Mouse (Mus musculus) CH12.LX (cell line): ENCODE results near the gene Ogg1. TPM values are rescaled to one million over a fixed set of nuclear protein-coding genes. Genes with fewer than 3 reads are reported as not detected.
"Not testable (repeated sequence)": the region's sequence is repeated elsewhere in the genome, so short reads cannot be mapped to it uniquely, and the experiment has no call there.

Experiments used
- DNase-seq: peaks from one replicate; pipeline ENCODE4 v3.0.0-alpha.2; 2013; ENCODE audit errors: extremely low read depth
- H3K27ac ChIP-seq: 2 replicates; pipeline ENCODE4 v1.5.1; 2012; ENCODE audit warnings: low read depth, mild to moderate bottlenecking, control low read depth, moderate library complexity; ENCODE audit not compliant: insufficient read depth
- H3K27me3 ChIP-seq: replicated peaks from 2 replicates; pipeline ENCODE3; 2012; ENCODE audit warnings: inconsistent platforms
- H3K36me3 ChIP-seq, 2 experiments: replicated peaks in 1 of 2; 2 replicates each; pipeline versions ENCODE3 to v1.6.1; 2012; ENCODE audit warnings: inconsistent platforms in 1 of 2, low read length in 1 of 2, mild to moderate bottlenecking in 1 of 2, mixed read lengths in 1 of 2, moderate library complexity in 1 of 2; ENCODE audit not compliant: control insufficient read depth in 1 of 2, insufficient read depth in 1 of 2
- H3K4me1 ChIP-seq, 2 experiments: 2 replicates each; pipeline ENCODE4 v1.6.1; 2012; ENCODE audit warnings: inconsistent platforms in 1 of 2, moderate library complexity in 1 of 2; ENCODE audit not compliant: insufficient read depth in 2 of 2, control insufficient read depth in 1 of 2
- H3K4me2 ChIP-seq: 2 replicates; pipeline ENCODE4 v1.6.1; 2012; ENCODE audit warnings: low read depth, mild to moderate bottlenecking, control low read depth; ENCODE audit not compliant: poor library complexity, insufficient read depth, severe bottlenecking
- H3K4me3 ChIP-seq, 3 experiments: fragments of 150-350 bp in 1 of 3; sonication (generic) in 1 of 3; replicated peaks in 1 of 3; 2 replicates each; pipeline versions ENCODE3 to v1.5.1; 2011 to 2012; ENCODE audit warnings: low read depth in 2 of 3, low read length in 2 of 3, mild to moderate bottlenecking in 2 of 3, moderate library complexity in 2 of 3, control low read depth in 1 of 3, improper control_type of control experiment in 1 of 3, inconsistent platforms in 1 of 3, mixed read lengths in 1 of 3; ENCODE audit not compliant: poor library complexity in 1 of 3
- H3K79me2 ChIP-seq: replicated peaks from 2 replicates; pipeline ENCODE4 v1.6.1; 2012; ENCODE audit warnings: mild to moderate bottlenecking, moderate library complexity; ENCODE audit not compliant: control insufficient read depth, poor library complexity, insufficient read depth, severe bottlenecking; ENCODE audit errors: extremely low read depth
- H3K9ac ChIP-seq: 2 replicates; pipeline ENCODE4 v1.6.1; 2012; ENCODE audit warnings: low read depth, mild to moderate bottlenecking, control low read depth, moderate library complexity; ENCODE audit not compliant: insufficient read depth
- H3K9me3 ChIP-seq: replicated peaks from 2 replicates; pipeline ENCODE3; 2012; ENCODE audit warnings: low read length, inconsistent platforms, mixed read lengths
- BHLHE40 ChIP-seq: IDR thresholded peaks from 2 replicates; pipeline ENCODE4 v1.6.1; 2011; ENCODE audit warnings: mild to moderate bottlenecking, low read depth, low read length, improper control_type of control experiment
- CHD1 ChIP-seq: IDR thresholded peaks from 2 replicates; pipeline ENCODE4 v1.6.1; 2012; ENCODE audit warnings: low read depth, low read length, improper control_type of control experiment, inconsistent platforms
- CHD2 ChIP-seq: IDR thresholded peaks from 2 replicates; pipeline ENCODE4 v1.6.1; 2011; ENCODE audit warnings: low read length, improper control_type of control experiment
- E2F4 ChIP-seq: IDR thresholded peaks from 2 replicates; pipeline ENCODE4 v1.6.1; 2011; ENCODE audit warnings: low read depth, low read length, improper control_type of control experiment; ENCODE audit not compliant: insufficient replicate concordance
- ELF1 ChIP-seq: IDR thresholded peaks from 2 replicates; pipeline ENCODE4 v1.6.1; 2014; ENCODE audit warnings: low read depth, mild to moderate bottlenecking, inconsistent platforms, low read length, improper control_type of control experiment
- JUN ChIP-seq: IDR thresholded peaks from 2 replicates; pipeline ENCODE4 v1.6.1; 2011; ENCODE audit warnings: low read depth, mild to moderate bottlenecking, low read length, improper control_type of control experiment, moderate library complexity; ENCODE audit not compliant: insufficient read depth
- KAT2A ChIP-seq: IDR thresholded peaks from 2 replicates; pipeline ENCODE4 v1.6.1; 2012; ENCODE audit warnings: low read length, improper control_type of control experiment, inconsistent platforms; ENCODE audit not compliant: insufficient replicate concordance
- MAX ChIP-seq: IDR thresholded peaks from 2 replicates; pipeline ENCODE4 v1.6.1; 2011; ENCODE audit warnings: low read length, improper control_type of control experiment
- MAZ ChIP-seq: IDR thresholded peaks from 2 replicates; pipeline ENCODE4 v1.6.1; 2012; ENCODE audit warnings: low read depth, mild to moderate bottlenecking, inconsistent platforms, low read length, improper control_type of control experiment, moderate library complexity
- MEF2A ChIP-seq: IDR thresholded peaks from 2 replicates; pipeline ENCODE4 v1.6.1; 2014; ENCODE audit warnings: low read depth, mild to moderate bottlenecking, inconsistent platforms, low read length, improper control_type of control experiment, borderline replicate concordance
- MYC ChIP-seq: IDR thresholded peaks from 2 replicates; pipeline ENCODE4 v1.6.1; 2011; ENCODE audit warnings: low read depth, mild to moderate bottlenecking, improper control_type of control experiment, low read length
- PAX5 ChIP-seq: IDR thresholded peaks from 2 replicates; pipeline ENCODE4 v1.6.1; 2012; ENCODE audit warnings: low read length, inconsistent platforms, mixed read lengths
- POLR2AphosphoS2 ChIP-seq: IDR thresholded peaks from 2 replicates; pipeline ENCODE4 v1.6.1; 2011; ENCODE audit warnings: low read depth, low read length, improper control_type of control experiment
- RCOR1 ChIP-seq: conservative IDR thresholded peaks from 2 replicates; pipeline ENCODE4 v1.6.1; 2012; ENCODE audit warnings: low read depth, mild to moderate bottlenecking, inconsistent platforms, low read length, improper control_type of control experiment
- SMC3 ChIP-seq: IDR thresholded peaks from 2 replicates; pipeline ENCODE4 v1.6.1; 2011; ENCODE audit warnings: low read depth, low read length, improper control_type of control experiment
- TCF12 ChIP-seq: IDR thresholded peaks from 2 replicates; pipeline ENCODE4 v1.6.1; 2014; ENCODE audit warnings: low read depth, mild to moderate bottlenecking, inconsistent platforms, low read length, improper control_type of control experiment
- ZKSCAN1 ChIP-seq: IDR thresholded peaks from 2 replicates; pipeline ENCODE4 v1.6.1; 2012; ENCODE audit warnings: low read depth, inconsistent platforms, low read length, improper control_type of control experiment, borderline replicate concordance
- dilution Hi-C: fragments of 300-500 bp; cut with MboI; formaldehyde crosslinking; loops from 2 replicates; pipeline ENCODE4 v1.14.3; 2020; ENCODE audit warnings: low sequenced_read_pairs; ENCODE audit not compliant: extremely low pct_unique_long_range_greater_than_20kb, extremely low pct_ligation_motif_present
- in situ Hi-C: fragments of 300-500 bp; cut with MboI; formaldehyde crosslinking; loops from 3 replicates; pipeline ENCODE4 v1.14.3; 2019; ENCODE audit warnings: low sequenced_read_pairs, low pct_ligation_motif_present, low pct_unique_long_range_greater_than_20kb, mixed read lengths
- polyA plus RNA-seq: library from polyadenylated mRNA; unstranded; fragments of >175 nt; gene quantifications from 2 replicates; pipeline ENCODE4 v1.2.1, GENCODE M21; 2012; ENCODE audit warnings: low read depth; ENCODE audit not compliant: insufficient read length
- total RNA-seq, 2 experiments: library from RNA; depleted of rRNA; stranded (reverse); fragments of 300-350 nt in 1 of 2; fragments of >200 nt in 1 of 2; gene quantifications; 2 replicates each; pipeline ENCODE4 v1.2.3; 2012 to 2014

Gene Ogg1
- total and polyA plus RNA-seq, 3 experiments: 13.8 to 20.1 (median 14.5) TPM

DNA sequence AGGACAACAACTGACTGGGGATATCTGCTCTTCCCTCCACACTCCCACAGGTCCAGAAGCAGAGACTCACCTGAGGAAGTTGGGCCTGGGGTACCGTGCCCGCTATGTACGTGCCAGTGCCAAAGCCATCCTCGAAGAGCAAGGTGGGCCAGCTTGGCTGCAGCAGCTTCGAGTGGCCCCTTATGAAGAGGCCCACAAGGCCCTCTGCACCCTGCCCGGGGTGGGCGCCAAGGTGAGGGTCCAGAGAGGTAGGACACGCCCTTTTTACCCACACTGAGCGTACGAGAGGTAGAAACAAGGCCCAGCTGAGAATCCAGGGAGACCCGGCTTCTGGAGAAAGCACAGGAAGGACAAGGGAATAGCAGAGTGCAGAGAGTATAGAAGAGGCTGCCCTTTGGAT lies 4.9 kb downstream of the Ogg1 start:
- no peak for DNase-seq
- peaks cover 57 to 68% of the 10 kb centered on the region in 2 experiments for H3K36me3 ChIP-seq
- no peaks in the 10 kb centered on the region for H3K27me3 ChIP-seq
- TF ChIP-seq ZKSCAN1: no peak
- no peak for TF ChIP-seq JUN
- TF ChIP-seq MAX: no peak
- TF ChIP-seq PAX5: no peak
- TF ChIP-seq KAT2A: no peak
- TF ChIP-seq CHD2: no peak
- TF ChIP-seq ELF1: no peak
- TF ChIP-seq CHD1: no peak
- no peak for TF ChIP-seq RCOR1
- no peak for TF ChIP-seq E2F4
- TF ChIP-seq TCF12: no peak
- no peak for TF ChIP-seq MAZ
- no peak for TF ChIP-seq MYC
- TF ChIP-seq SMC3: no peak
- TF ChIP-seq MEF2A: no peak
- TF ChIP-seq BHLHE40: no peak
- no peak for TF ChIP-seq POLR2AphosphoS2
- TF ChIP-seq, all 38 proteins: peak for 0
- H3K9ac ChIP-seq: no peak overlapping the region
- dilution Hi-C loops (no loop called here), in situ Hi-C loops (no loop called here)
- H3K4me1 ChIP-seq: peaks cover 9 to 33% of the 10 kb centered on the region in 2 experiments; a peak in 3 of 4 replicates
- H3K9me3 ChIP-seq: no peaks in the 10 kb centered on the region
- H3K4me3 ChIP-seq: no peak overlapping the region
- no peaks in the 10 kb centered on the region for H3K79me2 ChIP-seq
- no peak overlapping the region for H3K4me2 ChIP-seq
- H3K27ac ChIP-seq: no peak overlapping the region

GRCm38 (mm10) chr6:113332734-113333133 lies 6.0 kb downstream of the Ogg1 start:
- Histone ChIP-seq H3K36me3 (peaks cover 57 to 72% of the 10 kb centered on the region in 2 experiments), H3K4me1 (peaks cover 9 to 33% of the 10 kb centered on the region in 2 experiments; a peak in 3 of 4 replicates)

More at GRCm38 (mm10) chr6:113332734-113333133, 6.0 kb downstream of the Ogg1 start:
- H3K27me3 ChIP-seq, in situ Hi-C loops, H3K27ac ChIP-seq, H3K79me2 ChIP-seq, H3K4me3 ChIP-seq, DNase-seq, dilution Hi-C loops, H3K4me2 ChIP-seq, H3K9ac ChIP-seq, H3K9me3 ChIP-seq: not testable (repeated sequence)
